Mouse (Mus musculus) subcutaneous adipose tissue, adult 2 months (tissue): Measurements from ENCODE around the gene Psmb6. TPM values are rescaled to one million over a fixed set of nuclear protein-coding genes. Genes with fewer than 3 reads are reported as not detected.

Experiments used
- polyA plus RNA-seq: library from polyadenylated mRNA; depleted of rRNA; stranded (reverse); fragments of >200 nt; gene quantifications from 2 replicates; pipeline ENCODE4 v1.2.3, GENCODE M21; 2012; ENCODE audit warnings: low replicate concordance; rRNA removed

Gene Psmb6
- 334 and 427 TPM in 2 replicates for polyA plus RNA-seq

GRCm38 (mm10) chr11:70525184-70525678 lies at the start of gene Psmb6:
TSS of gene Psmb6 (plus strand) at chr11:70525367.

GRCm38 (mm10) chr11:70504970-70505369 lies 20.2 kb upstream of the Psmb6 start, which contains the start of gene Tm4sf5:
TSS of gene Tm4sf5 (plus strand) at chr11:70505244.

GRCm38 (mm10) chr11:70514288-70514687 lies 10.9 kb upstream of the Psmb6 start, which contains the start of gene Vmo1:
TSS of gene Vmo1 (minus strand) at chr11:70514616.

GRCm38 (mm10) chr11:70518923-70519322 lies 6.2 kb upstream of the Psmb6 start, which contains the start of gene Gltpd2:
TSS of gene Gltpd2 (plus strand) at chr11:70519196.

GRCm38 (mm10) chr11:70532839-70533238 lies 7.7 kb downstream of the Psmb6 start, which contains the start of gene Gm40193:
TSS of gene Gm40193 (minus strand) at chr11:70532939.

GRCm38 (mm10) chr11:70539877-70540587 lies 14.9 kb downstream of the Psmb6 start, which contains the start of gene Pld2:
TSS of gene Pld2 (plus strand) at chr11:70540064.

GRCm38 (mm10) chr11:70562287-70562994 lies 37.3 kb downstream of the Psmb6 start, which contains the start of gene Mink1:
TSS of gene Mink1 (plus strand) at chr11:70562881.

Other genes with a start within 250 kb of the Psmb6 start
- 0.19 and 16.2 TPM in 2 replicates for gene Alox12e, start 202.7 kb upstream of the Psmb6 start, polyA plus RNA-seq
- 2.7 and 62.7 TPM in 2 replicates for gene Alox15, start 173.3 kb upstream of the Psmb6 start, polyA plus RNA-seq
- 20.8 and 30.6 TPM in 2 replicates for gene Pelp1, start 115.3 kb upstream of the Psmb6 start, polyA plus RNA-seq
- 59.2 and 84.6 TPM in 2 replicates for gene Arrb2, start 92.7 kb upstream of the Psmb6 start, polyA plus RNA-seq
- gene Med11, start 73.4 kb upstream of the Psmb6 start, polyA plus RNA-seq, result 25.2 and 25.9 TPM in 2 replicates
- 6.1 and 13.8 TPM in 2 replicates for gene Zmynd15, start 65.9 kb upstream of the Psmb6 start, polyA plus RNA-seq
- 22.2 and 63.5 TPM in 2 replicates for gene Cxcl16, start 65.4 kb upstream of the Psmb6 start, polyA plus RNA-seq
- gene Tm4sf5, start 20.1 kb upstream of the Psmb6 start, polyA plus RNA-seq, result 0.99 and 1.3 TPM in 2 replicates
- gene Vmo1, start 10.8 kb upstream of the Psmb6 start, polyA plus RNA-seq, result 0.34 and 0.57 TPM in 2 replicates
- gene Gltpd2, start 6.2 kb upstream of the Psmb6 start, polyA plus RNA-seq, result 0.51 TPM in 1 of 2 replicates, not detected in the other
- not detected in 2 replicates for gene Gm40193, start 7.6 kb downstream of the Psmb6 start, polyA plus RNA-seq
- gene Pld2, start 14.7 kb downstream of the Psmb6 start, polyA plus RNA-seq, result 41.2 and 46.2 TPM in 2 replicates
- 57.5 and 70.6 TPM in 2 replicates for gene Mink1, start 37.5 kb downstream of the Psmb6 start, polyA plus RNA-seq
- gene 4930544D05Rik, start 90.5 kb downstream of the Psmb6 start, polyA plus RNA-seq, result not detected in 2 replicates
- gene Chrne, start 93.8 kb downstream of the Psmb6 start, polyA plus RNA-seq, result 0.18 and 0.30 TPM in 2 replicates
- not detected in 2 replicates for gene Gp1ba, start 113.8 kb downstream of the Psmb6 start, polyA plus RNA-seq
- gene Rnf167, start 121.9 kb downstream of the Psmb6 start, polyA plus RNA-seq, result 99.1 and 107 TPM in 2 replicates
- 138 and 142 TPM in 2 replicates for gene Slc25a11, start 122.1 kb downstream of the Psmb6 start, polyA plus RNA-seq
- 915 and 1,415 TPM in 2 replicates for gene Pfn1, start 129.3 kb downstream of the Psmb6 start, polyA plus RNA-seq
- 12.2 and 21.2 TPM in 2 replicates for gene Eno3, start 131.8 kb downstream of the Psmb6 start, polyA plus RNA-seq
- gene Spag7, start 144.0 kb downstream of the Psmb6 start, polyA plus RNA-seq, result 44.8 and 49.6 TPM in 2 replicates
- 32.0 and 38.5 TPM in 2 replicates for gene Camta2, start 162.7 kb downstream of the Psmb6 start, polyA plus RNA-seq
- 10.2 and 25.4 TPM in 2 replicates for gene Inca1, start 174.8 kb downstream of the Psmb6 start, polyA plus RNA-seq
- gene Kif1c, start 175.2 kb downstream of the Psmb6 start, polyA plus RNA-seq, result 94.0 and 111 TPM in 2 replicates
- gene Zfp3, start 238.8 kb downstream of the Psmb6 start, polyA plus RNA-seq, result 2.4 and 3.5 TPM in 2 replicates